Mouse (Mus musculus): ENCODE measurements around the gene Etl4. TPM values are rescaled to one million over a fixed set of nuclear protein-coding genes. Genes with fewer than 3 reads are reported as not detected.

The Etl4 gene
- polyA plus RNA-seq, 1 experiment from 2014 or later: 16.1 TPM

DNA sequence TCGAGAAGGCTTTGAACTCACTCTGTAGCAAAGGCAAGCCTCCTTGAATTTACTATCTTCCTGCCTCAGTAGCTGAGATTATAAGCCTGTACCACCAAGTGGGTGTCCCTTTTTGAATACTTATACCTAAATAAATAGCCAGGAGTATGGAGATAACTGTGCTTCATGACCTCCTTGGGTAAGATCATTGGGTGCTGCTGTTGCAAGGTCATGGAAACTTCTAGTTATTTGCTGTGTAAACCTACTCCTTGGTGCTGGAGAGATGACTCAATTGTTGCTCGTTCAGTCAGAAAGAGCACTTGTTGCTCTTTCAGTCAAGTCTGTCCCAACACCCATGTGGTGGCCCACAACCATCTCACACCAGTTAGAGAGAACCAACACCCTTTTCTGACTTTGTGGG, 608.3 kb downstream of the Etl4 start:
- H3K4me3 ChIP-seq (ENCODE audit: low read depth, low read length): no peak overlapping the region
- H3K9ac ChIP-seq (ENCODE audit: low read depth, low read length): no peak overlapping the region
- H3K27ac ChIP-seq (ENCODE audit: low read depth, low read length): no peak overlapping the region
- WGBS: 67% methylated on average over 2 of the region's 2 CpGs
- H3K4me2 ChIP-seq (replicated peaks; ENCODE audit: low read depth): no peak overlapping the region
- no peak for TF ChIP-seq CTCF (IDR thresholded peaks at IDR 0.05; ENCODE audit: low read depth)
- H3K4me1 ChIP-seq (replicated peaks; ENCODE audit: control insufficient read depth, insufficient read depth, low read length): peaks cover 2% of the 10 kb centered on the region; the same call in 1 of the 2 replicates
- ATAC-seq: no peak
- no peaks in the 10 kb centered on the region for H3K36me3 ChIP-seq (ENCODE audit: control insufficient read depth, insufficient read depth)
- H3K9me3 ChIP-seq (ENCODE audit: control insufficient read depth): no peaks in the 10 kb centered on the region
- H3K27me3 ChIP-seq (replicated peaks; ENCODE audit: control insufficient read depth, insufficient read depth, low read length): no peaks in the 10 kb centered on the region

DNA sequence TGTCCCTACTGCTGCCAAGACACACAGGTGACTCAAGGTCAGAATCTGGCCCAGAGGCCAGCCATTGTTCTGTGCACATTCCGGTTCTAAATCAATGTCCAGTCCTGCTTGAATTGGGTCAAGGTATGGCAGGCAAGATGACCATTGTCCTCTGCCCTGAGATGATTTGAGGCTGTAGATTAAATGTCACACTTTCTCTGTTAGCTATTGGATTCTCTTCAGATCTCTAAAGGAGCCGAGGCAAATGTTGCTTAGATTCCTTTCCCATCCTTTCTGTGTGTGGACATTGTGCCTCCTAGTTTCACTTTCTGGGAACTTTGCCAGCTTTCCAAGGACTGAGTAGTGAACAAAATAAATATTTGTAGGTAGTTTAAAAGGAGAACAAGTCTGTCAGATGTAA, 608.9 kb downstream of the Etl4 start:
- ATAC-seq: no peak
- Histone ChIP-seq H3K4me2 (replicated peaks; ENCODE audit: low read depth) (no peak overlapping the region), H3K27me3 (replicated peaks; ENCODE audit: control insufficient read depth, insufficient read depth, low read length) (no peaks in the 10 kb centered on the region), H3K27ac (ENCODE audit: low read depth, low read length) (no peak overlapping the region), H3K9me3 (ENCODE audit: control insufficient read depth) (no peaks in the 10 kb centered on the region), H3K36me3 (ENCODE audit: control insufficient read depth, insufficient read depth) (no peaks in the 10 kb centered on the region), H3K4me3 (ENCODE audit: low read depth, low read length) (no peak overlapping the region), H3K9ac (ENCODE audit: low read depth, low read length) (no peak overlapping the region), H3K4me1 (replicated peaks; ENCODE audit: control insufficient read depth, insufficient read depth, low read length) (peaks cover 2% of the 10 kb centered on the region; the same call in 1 of the 2 replicates)
- TF ChIP-seq CTCF (IDR thresholded peaks at IDR 0.05; ENCODE audit: low read depth): no peak
- WGBS: 44% methylated on average over 2 of the region's 2 CpGs

DNA sequence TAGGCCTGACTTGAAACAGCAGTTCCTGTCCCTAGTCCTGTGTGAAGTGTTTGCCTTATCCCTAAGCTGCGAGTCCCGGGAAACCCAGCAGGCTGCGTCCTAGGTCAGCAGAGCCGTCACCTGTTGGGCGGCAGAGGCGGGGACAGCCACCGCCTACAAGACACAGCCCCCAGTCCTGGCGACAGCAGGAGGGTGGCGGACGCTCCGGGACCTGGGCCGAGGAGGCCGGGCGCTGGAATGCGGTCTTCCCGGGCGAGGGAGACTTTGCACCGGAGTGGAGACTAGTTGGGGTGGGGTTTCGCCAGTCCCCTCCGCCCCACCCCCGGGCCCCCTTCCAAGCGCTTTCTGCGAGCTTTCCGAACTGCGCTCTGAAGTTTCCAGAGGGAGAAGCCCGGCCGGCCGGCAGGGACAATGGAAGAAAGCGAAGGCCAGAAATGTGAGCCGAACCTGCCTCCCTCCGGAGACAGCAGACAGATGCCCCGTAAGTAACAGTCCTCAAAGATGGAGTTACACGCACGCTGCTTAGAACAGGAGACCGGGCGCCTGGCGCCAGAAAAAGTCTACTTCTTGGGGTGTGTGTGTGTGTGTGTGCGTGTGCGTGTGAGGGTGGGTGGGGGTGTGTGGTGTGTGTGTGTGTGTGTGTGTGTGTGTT, 610.0 kb downstream of the Etl4 start:
- Histone ChIP-seq H3K4me3 (ENCODE audit: low read depth, low read length) (peak overlapping the region; percentile 57), H3K9me3 (ENCODE audit: control insufficient read depth) (no peaks in the 10 kb centered on the region), H3K27me3 (replicated peaks; ENCODE audit: control insufficient read depth, insufficient read depth, low read length) (no peaks in the 10 kb centered on the region), H3K9ac (ENCODE audit: low read depth, low read length) (peak overlapping the region; percentile 50), H3K27ac (ENCODE audit: low read depth, low read length) (peak overlapping the region; percentile 83), H3K4me1 (replicated peaks; ENCODE audit: control insufficient read depth, insufficient read depth, low read length) (peaks cover 2% of the 10 kb centered on the region; the same call in 1 of the 2 replicates), H3K36me3 (ENCODE audit: control insufficient read depth, insufficient read depth) (no peaks in the 10 kb centered on the region), H3K4me2 (replicated peaks; ENCODE audit: low read depth) (peak overlapping the region; percentile 79)
- under 1% methylated on average over 39 of the region's 39 CpGs for WGBS
- peak; percentile 84 for ATAC-seq
- peak; percentile 68 for TF ChIP-seq CTCF (IDR thresholded peaks at IDR 0.05; ENCODE audit: low read depth)

DNA sequence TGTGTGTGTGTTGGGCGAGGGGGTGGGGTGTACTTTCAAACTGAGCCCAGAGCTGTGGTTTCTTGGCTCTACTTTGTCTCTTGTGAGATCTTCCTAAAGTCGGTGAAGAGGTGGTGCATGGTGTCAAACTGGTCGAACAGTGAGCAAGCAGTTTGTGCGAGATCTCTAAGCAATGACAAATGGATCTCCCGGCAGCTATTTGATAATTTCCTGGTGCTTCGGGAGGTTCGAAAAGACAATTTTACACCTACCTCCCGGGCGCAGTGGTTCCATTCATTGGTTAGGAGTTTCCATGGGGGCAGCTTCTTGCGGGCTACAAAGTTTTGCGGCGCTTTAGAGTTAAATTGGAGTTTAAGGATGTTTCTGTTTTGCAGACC, 610.5 kb downstream of the Etl4 start:
- Histone ChIP-seq H3K27me3 (replicated peaks; ENCODE audit: control insufficient read depth, insufficient read depth, low read length) (no peaks in the 10 kb centered on the region), H3K9ac (ENCODE audit: low read depth, low read length) (peak overlapping the region; percentile 50), H3K27ac (ENCODE audit: low read depth, low read length) (peak overlapping the region; percentile 83), H3K9me3 (ENCODE audit: control insufficient read depth) (no peaks in the 10 kb centered on the region), H3K4me1 (replicated peaks; ENCODE audit: control insufficient read depth, insufficient read depth, low read length) (peaks cover 2% of the 10 kb centered on the region; the same call in 1 of the 2 replicates), H3K4me3 (ENCODE audit: low read depth, low read length) (peak overlapping the region; percentile 57), H3K36me3 (ENCODE audit: control insufficient read depth, insufficient read depth) (no peaks in the 10 kb centered on the region), H3K4me2 (replicated peaks; ENCODE audit: low read depth) (peak overlapping the region; percentile 79)
- ATAC-seq: no peak
- 0% methylated on average over 12 of the region's 12 CpGs for WGBS
- no peak for TF ChIP-seq CTCF (IDR thresholded peaks at IDR 0.05; ENCODE audit: low read depth)

DNA sequence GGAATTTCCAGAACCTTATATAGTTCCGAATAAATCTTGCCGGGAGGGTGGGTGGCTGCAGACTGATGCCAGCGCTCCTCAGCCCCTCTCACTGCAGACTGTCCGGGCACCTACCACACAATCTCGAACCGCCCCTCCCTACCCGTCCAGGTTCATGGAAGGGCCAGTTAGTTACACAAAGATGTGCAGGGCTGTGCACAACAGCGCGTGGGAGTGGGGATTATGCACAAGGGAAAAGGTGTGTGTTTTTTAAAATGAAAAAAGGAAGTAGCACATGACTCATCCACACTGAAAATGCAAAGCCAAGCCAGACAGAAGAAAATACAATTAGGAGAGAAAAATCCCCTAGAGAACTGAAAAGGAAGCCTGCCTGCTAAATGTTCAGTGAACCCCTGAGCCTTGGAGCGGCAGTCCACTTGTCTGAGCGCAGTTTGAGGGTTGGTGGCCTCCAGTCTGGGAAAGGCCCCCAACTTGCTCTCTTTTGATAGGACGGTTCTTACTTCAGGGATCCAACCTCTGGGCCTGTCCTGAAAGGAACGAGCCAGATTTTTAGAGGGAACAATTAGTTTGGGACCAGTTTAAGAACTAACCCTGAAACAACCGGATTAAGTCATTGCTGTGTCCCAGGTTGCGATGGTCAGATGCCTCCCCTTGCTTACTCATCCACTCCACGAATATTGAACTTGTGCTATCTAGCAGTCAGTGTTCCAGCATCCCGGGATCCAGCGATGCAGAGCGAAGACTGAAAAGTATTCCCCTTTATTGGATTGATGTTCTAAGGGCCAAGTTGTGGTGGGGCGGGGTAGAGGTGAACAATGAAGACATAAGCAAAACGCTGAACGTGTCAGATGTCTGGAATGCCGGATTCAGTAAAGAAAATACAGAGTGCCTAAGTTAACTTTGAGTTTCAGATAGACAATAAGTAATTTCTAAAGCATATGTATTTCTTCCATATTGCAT, 611.3 kb downstream of the Etl4 start:
- no peak for ATAC-seq
- peak overlapping the region; percentile 57 for H3K4me3 ChIP-seq (ENCODE audit: low read depth, low read length)

DNA sequence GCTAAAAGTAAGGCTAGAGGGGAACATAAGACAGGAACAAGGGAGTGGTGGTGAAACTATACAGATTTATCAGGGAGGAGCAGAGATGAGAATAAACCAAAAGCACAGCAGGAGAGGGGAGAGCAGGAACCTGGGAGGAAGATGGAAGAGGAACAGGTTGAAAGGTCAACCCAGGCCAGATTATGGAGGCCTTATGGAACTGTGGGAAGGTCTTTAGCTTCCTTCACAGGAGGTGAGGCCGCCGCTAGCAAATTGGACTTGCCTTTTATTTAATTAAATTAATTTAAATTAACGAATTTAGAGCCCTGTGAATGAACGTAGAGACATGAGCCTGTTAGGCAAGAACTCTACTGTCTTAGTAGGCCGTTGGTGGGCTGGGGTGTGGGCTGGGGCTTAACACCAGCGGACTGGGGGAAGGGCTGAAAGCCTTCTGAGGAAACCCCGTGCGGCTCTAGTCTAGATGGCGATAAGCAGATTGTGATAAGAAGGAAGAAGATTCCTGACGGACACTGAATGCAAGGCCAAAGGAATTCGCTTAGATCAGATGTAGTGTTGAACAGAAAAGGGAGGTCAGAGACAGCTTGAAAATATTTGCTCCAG, 612.2 kb downstream of the Etl4 start:
- no peak for ATAC-seq
- H3K4me1 ChIP-seq (replicated peaks; ENCODE audit: control insufficient read depth, insufficient read depth, low read length): peaks cover 2% of the 10 kb centered on the region; the same call in 1 of the 2 replicates
- peak overlapping the region; percentile 79 for H3K4me2 ChIP-seq (replicated peaks; ENCODE audit: low read depth)
- H3K27ac ChIP-seq (ENCODE audit: low read depth, low read length): no peak overlapping the region
- no peaks in the 10 kb centered on the region for H3K9me3 ChIP-seq (ENCODE audit: control insufficient read depth)
- H3K9ac ChIP-seq (ENCODE audit: low read depth, low read length): no peak overlapping the region
- no peak overlapping the region for H3K4me3 ChIP-seq (ENCODE audit: low read depth, low read length)
- no peaks in the 10 kb centered on the region for H3K36me3 ChIP-seq (ENCODE audit: control insufficient read depth, insufficient read depth)
- H3K27me3 ChIP-seq (replicated peaks; ENCODE audit: control insufficient read depth, insufficient read depth, low read length): no peaks in the 10 kb centered on the region
- WGBS: 36% methylated on average over 11 of the region's 11 CpGs
- TF ChIP-seq CTCF (IDR thresholded peaks at IDR 0.05; ENCODE audit: low read depth): no peak

More for the DNA sequence above, 611.3 kb downstream of the Etl4 start:
- Histone ChIP-seq H3K9ac (ENCODE audit: low read depth, low read length) (peak overlapping the region; percentile 50), H3K36me3 (ENCODE audit: control insufficient read depth, insufficient read depth) (no peaks in the 10 kb centered on the region), H3K4me1 (replicated peaks; ENCODE audit: control insufficient read depth, insufficient read depth, low read length) (peaks cover 2% of the 10 kb centered on the region; the same call in 1 of the 2 replicates), H3K27ac (ENCODE audit: low read depth, low read length) (no peak overlapping the region), H3K9me3 (ENCODE audit: control insufficient read depth) (no peaks in the 10 kb centered on the region), H3K4me2 (replicated peaks; ENCODE audit: low read depth) (peak overlapping the region; percentile 79), H3K27me3 (replicated peaks; ENCODE audit: control insufficient read depth, insufficient read depth, low read length) (no peaks in the 10 kb centered on the region)
- no peak for TF ChIP-seq CTCF (IDR thresholded peaks at IDR 0.05; ENCODE audit: low read depth)
- 14% methylated on average over 23 of the region's 23 CpGs for WGBS
